Mouse (Mus musculus) c-Kit-negative CD71-positive TER-119-positive erythroid progenitor cells, embryonic 14.5 days (primary cell): ENCODE measurements around the gene Txnl4b.
A peak's percentile ranks its signal among the peaks of the same experiment; 100 is the strongest.

Experiments
- DNase-seq: peaks from one replicate; pipeline ENCODE4 v3.0.0-alpha.2; 2013; ENCODE audit warnings: low read depth, low spot score

Txnl4b gene

DNA sequence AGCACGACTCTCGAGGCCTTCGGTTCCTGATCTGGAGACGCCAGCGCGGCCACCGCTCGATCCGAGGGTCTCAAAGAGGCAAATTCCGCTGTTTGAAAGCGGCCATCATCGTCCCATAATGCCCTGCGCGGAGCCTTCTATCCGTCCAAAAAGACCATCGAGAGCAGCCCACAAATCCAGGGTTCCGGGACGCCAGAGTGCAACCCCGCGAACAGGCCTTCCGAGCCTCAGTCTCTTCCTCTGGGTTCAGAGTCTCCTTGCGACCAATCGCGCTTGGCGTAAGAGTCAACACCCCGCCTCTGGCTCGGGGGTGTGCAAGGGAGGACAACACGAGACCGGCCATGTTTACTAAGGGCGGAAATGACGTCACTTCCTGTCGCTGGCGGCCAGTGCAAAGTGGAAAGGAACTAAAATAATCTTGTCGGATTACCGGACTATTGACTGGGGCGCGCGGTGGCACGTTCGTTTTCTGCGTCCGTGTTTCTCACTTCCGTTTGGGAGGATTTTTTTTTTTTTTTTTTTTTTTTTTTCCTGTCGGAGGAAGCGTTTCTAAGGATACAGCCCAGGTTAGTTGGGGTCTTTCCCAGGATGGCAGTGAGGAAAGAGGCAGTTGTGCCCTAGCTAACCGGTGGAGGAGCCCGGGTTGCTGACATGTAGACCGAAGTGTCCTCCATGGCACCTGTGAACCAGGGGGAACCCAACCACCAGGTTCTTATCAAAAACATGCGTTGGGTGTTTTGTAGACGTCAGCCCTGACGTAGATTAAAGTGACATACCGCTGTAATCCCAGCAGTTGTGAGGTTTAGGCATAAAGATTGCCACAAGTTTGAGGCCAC, at the start of gene Txnl4b, which contains the start of gene Dhx38:
Txnl4b (plus strand) TSS at position 395 of the 836 bp plus-strand sequence.
Dhx38 (minus strand) TSS at position 364 of the 836 bp plus-strand sequence.
- peak; percentile 98 for DNase-seq

DNA sequence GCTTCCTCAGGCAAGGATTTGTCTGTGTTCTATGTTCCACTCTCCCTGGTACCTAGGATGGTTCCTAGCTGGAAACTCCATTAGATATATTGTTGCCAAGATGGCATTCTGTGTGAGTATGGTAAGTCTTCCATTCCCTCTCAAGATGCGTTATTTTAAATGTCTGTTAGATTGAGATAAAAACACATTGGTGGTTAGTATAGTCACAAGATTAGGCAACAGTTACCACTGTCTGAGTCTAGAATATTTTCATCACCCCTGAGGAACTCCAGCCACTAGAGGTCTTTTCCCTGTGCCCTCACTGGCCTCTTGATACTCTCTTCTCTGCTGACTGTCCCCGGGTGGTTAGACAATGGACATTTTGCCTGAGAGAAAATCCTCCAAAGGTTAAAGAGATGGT, 41.7 kb upstream of the Txnl4b start:
- DNase-seq, result no peak

- peak; percentile 32 for DNase-seq
These were observed 30.3 kb upstream of the Txnl4b start for GRCm38 (mm10) chr8:109535140-109535990.

- peak; percentile 35 for DNase-seq
These were observed 29.0 kb upstream of the Txnl4b start for GRCm38 (mm10) chr8:109536703-109537102.

DNA sequence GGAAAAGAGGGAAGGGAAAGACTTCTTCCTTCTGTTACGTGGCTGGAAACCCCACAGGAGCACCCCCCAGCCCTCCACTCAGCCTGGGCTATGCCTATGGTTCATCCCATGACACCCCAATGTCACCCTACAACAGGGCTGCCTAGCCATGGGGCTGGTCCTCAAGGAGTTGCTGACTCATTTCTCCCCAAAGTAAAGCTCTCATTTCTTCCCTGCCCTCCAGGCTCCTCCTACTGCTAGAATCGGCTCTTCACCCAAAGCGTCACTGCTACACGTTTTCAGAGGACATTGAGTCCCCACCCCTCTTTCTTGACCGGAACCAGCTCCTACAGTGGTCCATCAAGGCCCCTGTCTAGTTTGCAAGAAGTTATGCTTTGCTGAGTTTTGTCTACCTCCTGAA, 23.5 kb upstream of the Txnl4b start:
- no peak for DNase-seq

GRCm38 (mm10) chr8:109542748-109543519, 22.8 kb upstream of the Txnl4b start:
- DNase-seq, result no peak

DNA sequence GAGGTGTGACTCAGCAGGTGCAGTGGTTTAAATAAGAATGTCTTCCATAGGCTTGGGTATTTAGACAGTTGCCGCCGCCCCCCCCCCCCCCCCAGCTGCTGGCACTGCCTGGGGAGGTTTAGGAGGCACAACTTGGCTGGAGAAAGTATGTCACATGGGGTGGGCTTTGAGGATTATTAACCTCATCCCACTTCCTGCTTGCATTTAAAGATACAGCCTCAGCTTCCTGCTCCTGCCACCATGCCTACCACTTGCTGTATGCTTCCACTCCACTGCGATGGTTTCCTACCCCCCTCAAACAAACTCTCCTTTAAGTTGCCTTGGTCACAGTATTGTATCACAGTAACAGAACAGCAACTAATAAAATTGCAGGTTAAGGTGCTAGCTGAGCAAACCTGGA, 21.6 kb upstream of the Txnl4b start:
- no peak for DNase-seq

DNA sequence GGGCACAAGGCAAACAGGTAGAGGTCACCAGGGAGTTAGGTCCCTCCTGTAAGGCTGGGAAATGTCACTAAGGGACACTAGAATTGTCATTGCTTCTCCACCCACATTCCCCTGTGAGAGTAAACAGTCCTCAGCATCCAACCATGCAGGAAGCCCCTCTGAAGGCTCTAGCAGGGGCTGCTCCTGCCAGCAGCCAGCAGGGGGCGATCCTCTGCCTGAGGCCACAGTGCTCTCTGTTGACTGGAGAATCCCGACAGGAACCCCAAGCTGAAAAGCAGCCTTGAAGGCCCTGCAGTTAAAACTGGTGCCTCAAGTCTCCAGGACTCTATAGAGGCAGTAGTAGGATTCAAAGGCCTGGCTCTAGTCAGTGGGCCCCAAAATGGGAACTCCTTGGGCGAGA, 14.0 kb upstream of the Txnl4b start:
- DNase-seq, result no peak

GRCm38 (mm10) chr8:109563881-109564280, 1.8 kb upstream of the Txnl4b start:
- no peak for DNase-seq

- no peak for DNase-seq
These were observed 926 bp upstream of the Txnl4b start for GRCm38 (mm10) chr8:109564766-109565165.

GRCm38 (mm10) chr8:109571139-109571538, 5.4 kb downstream of the Txnl4b start:
- no peak for DNase-seq

DNA sequence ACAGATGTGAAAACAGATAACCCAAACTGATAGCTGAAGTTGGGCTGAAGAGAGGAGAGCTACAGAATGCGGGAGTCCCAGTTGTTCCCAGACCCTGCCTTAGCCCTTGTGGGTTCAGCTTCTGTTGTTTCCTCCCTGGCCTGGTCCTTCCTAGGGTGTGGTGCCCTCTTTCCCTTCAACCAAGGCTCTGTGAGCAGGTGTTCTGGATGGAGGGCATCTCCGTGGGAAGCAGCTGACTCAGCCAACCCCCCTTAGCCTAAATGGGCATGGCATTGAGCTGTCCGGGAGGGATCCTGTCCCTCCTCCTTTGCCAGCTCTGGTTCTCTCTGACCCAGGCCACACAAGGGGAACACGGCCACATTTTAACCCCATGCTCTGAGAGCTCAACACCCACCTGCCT, 10.6 kb downstream of the Txnl4b start:
- no peak for DNase-seq

DNA sequence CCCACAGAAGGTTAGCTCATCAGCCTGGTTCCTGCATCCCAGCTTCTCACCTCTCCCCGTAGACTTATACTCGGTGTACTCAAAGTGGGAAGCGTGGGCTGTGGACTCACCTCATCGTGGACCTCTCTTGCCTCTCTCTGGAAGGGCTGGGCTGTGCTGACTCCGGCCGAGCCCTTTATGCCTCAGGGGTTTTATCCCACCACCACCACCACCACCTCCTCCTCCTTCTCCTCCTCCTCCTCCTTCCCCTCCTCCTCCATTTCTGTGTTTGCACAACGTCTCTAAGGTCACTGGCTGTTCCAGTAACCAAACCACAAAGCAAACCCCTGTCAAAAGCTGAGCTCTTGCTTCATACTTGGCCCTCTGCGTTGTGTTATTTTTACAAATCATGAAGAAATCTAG, 13.2 kb downstream of the Txnl4b start, which contains the start of gene Hp:
Hp (minus strand) TSS at position 273 of the 402 bp plus-strand sequence.
- DNase-seq, result no peak

DNA sequence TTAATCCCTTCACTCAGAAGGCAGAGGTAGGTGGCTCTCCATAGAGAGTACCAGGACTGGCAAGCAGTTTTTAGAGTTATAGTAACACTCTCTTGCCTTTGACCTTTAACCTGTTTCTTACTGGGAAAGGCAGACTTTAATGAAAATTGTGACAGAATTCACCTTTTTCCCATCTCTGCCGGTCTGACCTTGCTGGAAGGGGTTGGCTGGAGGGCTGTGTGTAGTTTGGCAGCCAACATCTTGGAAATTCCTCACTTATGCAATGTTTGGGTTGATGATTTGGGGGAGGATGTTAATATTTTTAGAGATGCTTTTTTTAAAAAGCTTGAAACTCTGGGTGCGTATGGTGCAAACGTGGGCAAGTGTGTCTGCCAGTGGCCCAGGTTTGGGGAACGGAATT, 18.6 kb downstream of the Txnl4b start:
- DNase-seq, result no peak

- DNase-seq, result no peak
These were observed 19.1 kb downstream of the Txnl4b start for GRCm38 (mm10) chr8:109584830-109585229.

- no peak for DNase-seq
These were observed 20.0 kb downstream of the Txnl4b start for GRCm38 (mm10) chr8:109585652-109586051.

DNA sequence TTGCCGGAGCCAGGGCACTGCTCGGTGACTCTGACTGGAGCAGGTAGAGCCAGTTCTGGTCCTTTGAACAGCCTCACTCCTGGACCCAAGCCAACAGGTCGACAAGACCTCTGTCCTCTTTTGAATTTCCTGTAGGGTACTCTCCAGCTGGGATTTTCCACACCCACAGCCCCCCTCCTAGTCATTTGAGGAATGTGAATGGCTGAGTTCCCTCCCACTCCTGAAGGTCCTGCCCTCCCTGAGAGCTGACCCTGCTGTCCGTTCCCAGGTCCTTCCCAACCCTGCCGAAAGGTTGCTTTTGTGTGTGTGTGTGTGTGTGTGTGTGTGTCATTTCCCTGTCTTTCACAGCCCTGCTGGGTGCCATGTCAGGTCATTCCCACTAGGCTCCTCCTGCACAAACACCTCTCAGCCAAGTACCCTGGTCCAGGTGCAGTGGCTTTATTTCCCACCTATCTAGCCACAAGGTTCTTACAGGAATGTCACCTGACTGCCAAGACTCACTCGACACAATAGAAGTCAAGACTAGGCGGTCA, 21.3 kb downstream of the Txnl4b start:
- DNase-seq, result no peak

DNA sequence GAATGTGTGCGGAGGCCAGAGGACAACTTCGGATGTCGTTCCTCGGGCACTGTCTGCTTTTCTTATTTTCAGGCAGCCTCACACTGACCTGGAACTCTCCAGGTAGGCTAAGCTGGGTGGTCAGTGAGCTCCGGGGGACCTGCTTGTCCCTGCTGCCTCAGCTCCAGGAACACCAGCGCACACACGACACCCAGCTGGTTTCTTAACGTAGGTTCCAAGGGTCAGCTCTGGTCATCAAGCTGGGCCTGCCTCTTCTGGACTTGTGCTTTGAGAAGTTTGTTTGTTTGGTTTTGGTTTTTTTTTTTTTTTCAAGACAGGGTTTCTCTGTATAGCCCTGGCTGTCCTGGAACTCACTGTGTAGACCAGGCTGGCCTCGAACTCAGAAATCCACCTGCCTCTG, 25.2 kb downstream of the Txnl4b start:
- no peak for DNase-seq

DNA sequence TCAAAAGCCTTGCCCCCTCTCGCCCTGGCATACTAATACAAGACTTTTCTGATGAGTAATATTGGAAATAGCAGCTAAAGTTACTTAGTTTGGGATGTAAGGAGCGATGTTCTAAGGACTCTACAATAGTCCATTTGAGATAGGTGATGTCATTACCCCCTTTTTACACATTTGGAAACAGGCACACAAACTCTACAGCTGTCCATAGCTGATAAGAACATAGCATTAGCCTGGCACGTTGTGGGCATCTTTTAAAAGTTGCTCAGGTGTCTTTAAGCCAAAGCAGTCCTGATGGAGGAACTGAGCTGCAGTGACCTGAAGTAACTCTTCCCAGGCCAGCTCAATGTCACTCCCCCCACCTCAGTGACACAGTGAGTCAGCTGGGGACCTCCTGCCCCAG, 25.7 kb downstream of the Txnl4b start:
- DNase-seq, result no peak

DNA sequence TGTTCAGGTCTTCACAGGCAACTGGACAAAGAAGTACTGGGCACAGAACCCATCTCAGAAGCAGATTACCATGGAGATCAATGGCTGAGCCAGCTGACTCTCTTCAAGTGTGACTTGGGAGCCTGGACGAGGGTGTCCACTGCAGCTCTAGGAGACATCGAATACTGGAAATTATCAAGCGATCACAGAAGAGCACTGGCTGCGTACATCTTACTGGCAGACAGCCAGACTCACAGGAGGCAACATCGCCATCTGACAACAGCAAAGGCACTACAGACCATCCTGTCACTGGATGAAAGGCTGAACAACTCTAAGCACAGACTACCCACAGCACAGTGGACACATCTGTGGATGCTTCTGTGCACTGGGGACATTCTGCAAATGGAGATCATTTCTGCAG, 26.5 kb downstream of the Txnl4b start:
- no peak for DNase-seq

- DNase-seq, result no peak
These were observed 27.6 kb downstream of the Txnl4b start for GRCm38 (mm10) chr8:109593117-109593788.
